Comparison of ENCODE assay signal across 25 mouse cellular contexts in genomic region chr1:90536105-90536504, GRCm38 (mm10).
A peak's percentile ranks its signal among the peaks of the same experiment; 100 is the strongest.
DNase-seq lines count a peak whose midpoint lies in the region; ATAC-seq and TF ChIP-seq lines count a peak whose summit lies in the region.
"Had no signal": no experiment of that assay in that cellular context is flagged by ENCODE, and none has a peak within 500 bp of the region (broad histone marks: within the 10 kb centered on the region; RNA-seq: fewer than 3 reads in every experiment).

No protein-coding gene starts in this region.

- no peak for DNase-seq in embryonic facial prominence, embryonic 11.5 days (ENCODE audit: low spot score)
- no peak for DNase-seq in embryonic facial prominence, embryonic 10.5 days (ENCODE audit: low spot score)
- peak; percentile 40 for DNase-seq in kidney, postnatal 0 days (ENCODE audit: low spot score)
- no peak for DNase-seq in kidney, adult 11 months
- peak; percentile 9 for DNase-seq in 416B (ENCODE audit: low read depth)
- DNase-seq in cerebellum, postnatal 36 days, result no peak
- DNase-seq: adrenal gland, postnatal 10 days; B cell, adult 2 months; cerebellum, adult 11-12 months; cerebellum, adult 8-10 months; cerebellum, postnatal 10 days; gastrocnemius, postnatal 10 days; gastrocnemius, postnatal 36 days; heart, adult 2 months had no signal

- H3K4me1 ChIP-seq in embryonic facial prominence, embryonic 11.5 days (ENCODE audit: control insufficient read depth, insufficient read depth, low read length), result no peaks in the 10 kb centered on the region
- H3K4me1 ChIP-seq in embryonic facial prominence, embryonic 10.5 days, result peaks cover 15% of the 10 kb centered on the region
- no peaks in the 10 kb centered on the region for H3K4me1 ChIP-seq in kidney, postnatal 0 days (replicated peaks; ENCODE audit: insufficient read depth, low read length)
- H3K4me1 ChIP-seq in embryonic facial prominence, embryonic 13.5 days, result peaks cover 33% of the 10 kb centered on the region
- H3K4me1 ChIP-seq in heart, embryonic 12.5 days (replicated peaks), result peaks cover 3% of the 10 kb centered on the region
- H3K4me1 ChIP-seq: forebrain, embryonic 12.5 days; heart, embryonic 10.5 days; hindbrain, embryonic 15.5 days had no signal

- H3K9me3 ChIP-seq in embryonic facial prominence, embryonic 11.5 days (replicated peaks; ENCODE audit: control insufficient read depth, low read length), result no peaks in the 10 kb centered on the region
- H3K9me3 ChIP-seq in embryonic facial prominence, embryonic 10.5 days, result peaks cover 1% of the 10 kb centered on the region; the same call in 1 of the 2 replicates
- H3K9me3 ChIP-seq in kidney, postnatal 0 days (replicated peaks; ENCODE audit: low read length), result no peaks in the 10 kb centered on the region
- H3K9me3 ChIP-seq in embryonic facial prominence, embryonic 13.5 days, result no peaks in the 10 kb centered on the region
- H3K9me3 ChIP-seq in heart, embryonic 12.5 days (replicated peaks), result 0 out of 2 replicates have a peak, but pooled peaks cover 3% of the 10 kb centered on the region
- H3K9me3 ChIP-seq: heart, embryonic 10.5 days; hindbrain, embryonic 15.5 days had no signal

- no peaks in the 10 kb centered on the region for H3K36me3 ChIP-seq in embryonic facial prominence, embryonic 11.5 days (replicated peaks; ENCODE audit: control insufficient read depth, insufficient read depth, low read depth, low read length)
- no peaks in the 10 kb centered on the region for H3K36me3 ChIP-seq in embryonic facial prominence, embryonic 10.5 days (replicated peaks)
- H3K36me3 ChIP-seq in kidney, postnatal 0 days (ENCODE audit: insufficient read depth, low read length), result no peaks in the 10 kb centered on the region
- H3K36me3 ChIP-seq in embryonic facial prominence, embryonic 13.5 days, result no peaks in the 10 kb centered on the region
- H3K36me3 ChIP-seq in heart, embryonic 12.5 days, result no peaks in the 10 kb centered on the region
- H3K36me3 ChIP-seq: forebrain, embryonic 12.5 days; G1E; heart, embryonic 10.5 days; hindbrain, embryonic 12.5 days; hindbrain, embryonic 15.5 days had no signal

- TF ChIP-seq CTCF in kidney, postnatal 0 days (IDR thresholded peaks at IDR 0.05; ENCODE audit: low read depth), result no peak

- H3K4me2 ChIP-seq in embryonic facial prominence, embryonic 11.5 days (ENCODE audit: low read depth, low read length), result no peak overlapping the region
- H3K4me2 ChIP-seq in kidney, postnatal 0 days (ENCODE audit: low read length), result no peak overlapping the region
- no peak overlapping the region for H3K4me2 ChIP-seq in embryonic facial prominence, embryonic 13.5 days
- no peak overlapping the region for H3K4me2 ChIP-seq in heart, embryonic 12.5 days
- H3K4me2 ChIP-seq: forebrain, embryonic 12.5 days; hindbrain, embryonic 12.5 days; hindbrain, embryonic 15.5 days had no signal

- no peak overlapping the region for H3K27ac ChIP-seq in embryonic facial prominence, embryonic 11.5 days (replicated peaks; ENCODE audit: low read depth, low read length)
- H3K27ac ChIP-seq in embryonic facial prominence, embryonic 10.5 days (replicated peaks), result no peak overlapping the region
- H3K27ac ChIP-seq in kidney, postnatal 0 days, result no peak overlapping the region
- peak overlapping the region; percentile 68 for H3K27ac ChIP-seq in embryonic facial prominence, embryonic 13.5 days
- H3K27ac ChIP-seq in heart, embryonic 12.5 days (ENCODE audit: poor library complexity, severe bottlenecking), result no peak overlapping the region
- H3K27ac ChIP-seq: forebrain, embryonic 12.5 days; heart, adult 2 months; heart, embryonic 10.5 days; hindbrain, embryonic 12.5 days; hindbrain, embryonic 15.5 days had no signal

- H3K9ac ChIP-seq in embryonic facial prominence, embryonic 11.5 days (replicated peaks; ENCODE audit: low read length), result no peak overlapping the region
- H3K9ac ChIP-seq in kidney, postnatal 0 days (ENCODE audit: low read depth, low read length), result no peak overlapping the region
- 0 out of 2 replicates have a peak overlapping the region, but pooled peaks have one; percentile 22 for H3K9ac ChIP-seq in embryonic facial prominence, embryonic 13.5 days
- no peak overlapping the region for H3K9ac ChIP-seq in heart, embryonic 12.5 days
- H3K9ac ChIP-seq: forebrain, embryonic 12.5 days; hindbrain, embryonic 12.5 days; hindbrain, embryonic 15.5 days had no signal

- no peaks in the 10 kb centered on the region for H3K27me3 ChIP-seq in embryonic facial prominence, embryonic 11.5 days (ENCODE audit: control insufficient read depth, insufficient read depth, low read length)
- H3K27me3 ChIP-seq in embryonic facial prominence, embryonic 10.5 days (replicated peaks; ENCODE audit: low read depth, poor library complexity, severe bottlenecking), result no peaks in the 10 kb centered on the region
- H3K27me3 ChIP-seq in kidney, postnatal 0 days (ENCODE audit: insufficient read depth, low read length), result no peaks in the 10 kb centered on the region
- H3K27me3 ChIP-seq in embryonic facial prominence, embryonic 13.5 days, result no peaks in the 10 kb centered on the region
- H3K27me3 ChIP-seq in heart, embryonic 12.5 days (replicated peaks), result no peaks in the 10 kb centered on the region
- H3K27me3 ChIP-seq: CH12.LX; forebrain, embryonic 12.5 days; hindbrain, embryonic 12.5 days; hindbrain, embryonic 15.5 days; Patski had no signal

- no peak overlapping the region for H3K4me3 ChIP-seq in embryonic facial prominence, embryonic 11.5 days (ENCODE audit: low read depth, low read length)
- no peak overlapping the region for H3K4me3 ChIP-seq in embryonic facial prominence, embryonic 10.5 days
- H3K4me3 ChIP-seq in kidney, postnatal 0 days (replicated peaks; ENCODE audit: low read depth, low read length), result no peak overlapping the region
- H3K4me3 ChIP-seq in embryonic facial prominence, embryonic 13.5 days, result no peak overlapping the region
- H3K4me3 ChIP-seq in heart, embryonic 12.5 days, result no peak overlapping the region
- H3K4me3 ChIP-seq: erythroblast, embryonic 14.5 days; forebrain, embryonic 12.5 days; heart, adult 2 months; heart, embryonic 10.5 days; hindbrain, embryonic 12.5 days; hindbrain, embryonic 15.5 days had no signal

- ATAC-seq in embryonic facial prominence, embryonic 11.5 days (replicated peaks; ENCODE audit: insufficient number of reproducible peaks, low FRiP score, low TSS enrichment, low read depth), result 0 out of 2 replicates have a peak, but pooled peaks have one; percentile 62
- ATAC-seq in kidney, postnatal 0 days (replicated peaks; ENCODE audit: low FRiP score, low read depth), result no peak
- no peak for ATAC-seq in embryonic facial prominence, embryonic 13.5 days (ENCODE audit: insufficient number of reproducible peaks, insufficient read depth, low FRiP score, low TSS enrichment, low read depth)
- no peak for ATAC-seq in heart, embryonic 12.5 days (ENCODE audit: insufficient number of reproducible peaks, low FRiP score)
- ATAC-seq: forebrain, embryonic 16.5 days; Patski had no signal

Comparison
In these comparisons a context has a peak if more than half of its experiments do, and no peak if none do; other contexts are left out.
1. DNase-seq: peak in kidney, postnatal 0 days (single experiment) and 416B (single experiment); none in embryonic facial prominence, embryonic 11.5 days (single experiment), embryonic facial prominence, embryonic 10.5 days (single experiment), kidney, adult 11 months (single experiment) and cerebellum, postnatal 36 days (0 of 2).